Mouse (Mus musculus) lung, postnatal 0 days (tissue): ENCODE data around the gene Atp5g1.

Experiments used
- CTCF ChIP-seq: IDR thresholded peaks from 2 replicates; pipeline ENCODE4 v1.5.1; 2016; ENCODE audit warnings: antibody characterized with exemption, mild to moderate bottlenecking
- EP300 ChIP-seq: IDR thresholded peaks from 2 replicates; pipeline ENCODE4 v1.6.1; 2016; ENCODE audit warnings: antibody characterized with exemption, mild to moderate bottlenecking, control low read depth

DNA sequence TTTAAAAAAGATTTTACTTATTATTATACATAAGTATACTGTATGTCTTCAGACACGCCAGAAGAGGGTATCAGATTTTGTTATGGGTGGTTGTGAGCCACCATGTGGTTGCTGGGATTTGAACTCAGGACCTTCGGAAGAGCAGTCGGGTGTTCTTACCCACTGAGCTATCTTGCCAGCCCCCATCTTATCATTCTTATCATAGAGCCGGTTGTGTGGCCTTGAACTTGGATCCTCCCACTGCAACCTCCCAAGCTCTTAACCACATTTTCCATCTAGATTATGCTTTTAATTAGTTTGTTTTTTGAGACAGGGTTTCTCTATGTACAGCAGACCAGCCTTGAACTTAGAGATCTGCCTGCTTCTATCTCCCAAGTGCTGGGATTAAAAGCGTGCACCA, 38.0 kb downstream of the Atp5g1 start:
- TF ChIP-seq EP300, result no peak
- no peak for TF ChIP-seq CTCF
